Mouse (Mus musculus): ENCODE measurements around the gene E130114P18Rik. TPM values are rescaled to one million over a fixed set of nuclear protein-coding genes. Genes with fewer than 3 reads are reported as not detected.

Gene E130114P18Rik
- 1 to 10 TPM; 5.0 to 5.9 TPM for total RNA-seq (2021)

DNA sequence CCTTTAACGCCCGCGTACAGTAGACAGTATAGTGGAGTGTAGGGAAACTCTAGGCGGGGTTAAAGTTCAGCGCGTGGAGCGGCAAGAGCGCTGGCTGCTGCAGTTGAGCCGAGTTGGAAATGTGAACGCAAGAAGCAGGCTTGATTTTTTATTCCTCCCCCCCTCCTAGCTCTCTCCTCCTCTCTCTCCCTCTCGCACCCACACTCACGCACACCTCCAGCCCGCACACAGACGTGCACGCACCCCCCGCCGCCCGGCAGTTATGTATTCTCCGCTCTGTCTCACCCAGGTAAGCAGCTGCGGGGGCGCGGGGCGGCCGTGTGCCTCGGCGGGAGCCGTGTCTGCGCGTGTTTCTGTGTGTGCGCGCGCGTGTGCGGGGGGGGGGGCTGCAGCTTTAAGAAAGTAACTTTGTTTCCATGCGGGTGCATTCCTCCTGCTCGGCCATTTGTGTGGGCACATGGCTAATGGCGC lies at the start of gene E130114P18Rik:
Gene E130114P18Rik, minus strand, starts transcription at position 373 of the 471 bp plus-strand sequence.
- DNase-seq (ENCODE audit: low spot score in 2 of 2), result peak; percentile 46 to 53
- intact Hi-C loops (cut with DNase I), result loop anchor here (5.0 to 10.0 kb wide), 2 partner anchors 193 to 545 kb away; no protein-coding TSS in a partner anchor

DNA sequence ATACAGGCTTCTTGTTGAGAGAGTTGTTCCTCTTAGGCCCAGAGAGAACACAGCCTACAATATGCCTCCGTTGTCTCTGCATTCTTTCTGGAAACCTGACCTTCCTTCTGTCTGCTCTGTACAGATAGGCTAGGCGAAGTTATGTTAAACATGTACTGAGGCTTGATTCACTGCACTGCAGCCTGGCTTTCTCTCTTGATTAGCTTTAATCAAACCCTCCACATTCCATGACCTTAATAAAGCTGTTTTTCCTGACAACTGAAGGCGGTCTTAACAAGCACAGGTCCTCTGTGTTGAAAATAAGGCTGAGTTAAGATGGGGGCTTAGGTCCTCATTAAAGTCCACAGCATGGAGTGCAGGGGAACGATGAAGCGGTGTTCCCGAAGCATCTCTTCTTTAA lies 49.2 kb upstream of the E130114P18Rik start:
- intact Hi-C loops (cut with DNase I), result no loop called here
- DNase-seq (ENCODE audit: low spot score in 2 of 2), result no peak

DNA sequence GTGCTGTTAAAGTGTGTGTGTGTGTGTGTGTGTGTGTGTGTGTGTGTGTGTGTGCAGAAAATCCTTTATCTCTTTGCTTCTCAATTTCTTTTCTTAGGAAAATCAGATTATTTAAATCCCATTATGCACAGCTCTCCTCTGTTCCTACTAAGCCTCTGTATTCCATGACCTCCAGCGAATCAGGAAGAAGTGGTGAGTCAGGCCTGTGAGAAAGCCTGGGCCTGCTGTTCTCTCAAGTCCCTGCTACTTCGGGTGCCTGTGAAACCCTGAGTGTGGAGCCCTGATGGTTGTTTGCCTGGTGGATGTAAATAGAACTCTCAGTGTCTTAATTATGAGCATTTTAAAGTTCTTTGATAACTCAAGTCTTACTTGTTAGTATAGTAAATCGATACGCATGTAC lies 48.0 kb upstream of the E130114P18Rik start:
- no peak for DNase-seq (ENCODE audit: low spot score in 2 of 2)
- intact Hi-C loops (cut with DNase I), result no loop called here

GRCm38 (mm10) chr4:97825432-97825831 lies 47.6 kb upstream of the E130114P18Rik start:
- intact Hi-C loops (cut with DNase I), result no loop called here
- DNase-seq (ENCODE audit: low spot score in 2 of 2), result no peak

DNA sequence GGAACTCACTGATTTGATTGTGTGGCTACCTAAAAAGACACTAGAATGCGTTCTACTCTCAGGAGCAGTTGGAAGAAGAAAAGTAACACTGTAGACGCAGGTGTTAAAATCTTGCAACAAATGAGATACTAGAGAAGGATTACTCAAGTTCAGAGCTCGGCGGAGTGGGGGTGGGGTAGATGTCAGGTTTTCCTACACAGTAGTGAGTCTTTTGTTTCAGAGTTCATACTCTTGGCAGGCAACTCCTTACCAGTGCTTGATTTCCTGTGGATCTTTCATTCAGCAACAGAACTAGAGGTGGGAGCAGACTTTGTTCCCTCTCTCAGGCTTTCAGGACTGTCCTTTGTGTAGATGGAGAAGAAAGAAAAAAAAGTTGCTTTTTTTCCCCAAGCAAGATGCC lies 46.6 kb upstream of the E130114P18Rik start:
- DNase-seq (ENCODE audit: low spot score in 2 of 2), result no peak
- intact Hi-C loops (cut with DNase I), result no loop called here

- DNase-seq (ENCODE audit: low spot score in 2 of 2), result no peak
- intact Hi-C loops (cut with DNase I), result no loop called here
Observed at GRCm38 (mm10) chr4:97823512-97823911, 45.6 kb upstream of the E130114P18Rik start.

GRCm38 (mm10) chr4:97821556-97822251 lies 43.8 kb upstream of the E130114P18Rik start:
- no peak for DNase-seq (ENCODE audit: low spot score in 2 of 2)
- intact Hi-C loops (cut with DNase I), result no loop called here

GRCm38 (mm10) chr4:97820474-97821259 lies 42.8 kb upstream of the E130114P18Rik start:
- DNase-seq (ENCODE audit: low spot score in 2 of 2), result no peak
- intact Hi-C loops (cut with DNase I), result no loop called here

GRCm38 (mm10) chr4:97819101-97819500 lies 41.2 kb upstream of the E130114P18Rik start:
- no peak for DNase-seq (ENCODE audit: low spot score in 2 of 2)
- intact Hi-C loops (cut with DNase I), result no loop called here

DNA sequence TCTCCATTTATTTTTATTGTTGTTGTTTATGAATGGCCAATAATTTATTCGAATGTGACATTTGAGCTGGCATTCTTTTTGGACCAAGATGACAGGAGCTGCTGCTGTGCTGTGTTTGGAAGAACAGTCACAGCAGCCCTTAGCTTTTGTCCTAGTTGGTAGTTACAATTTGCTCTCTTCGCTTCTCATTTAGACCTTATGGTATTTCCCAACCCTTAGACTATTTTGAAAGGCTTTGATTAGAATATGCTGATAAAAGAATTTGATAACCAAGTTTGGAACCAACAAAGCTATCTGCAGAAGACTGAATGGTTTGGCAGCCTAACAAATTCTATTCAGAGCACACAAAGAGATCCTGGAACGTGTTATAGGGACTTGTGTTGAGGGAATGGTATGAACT lies 40.6 kb upstream of the E130114P18Rik start:
- intact Hi-C loops (cut with DNase I), result no loop called here
- DNase-seq (ENCODE audit: low spot score in 2 of 2), result no peak

DNA sequence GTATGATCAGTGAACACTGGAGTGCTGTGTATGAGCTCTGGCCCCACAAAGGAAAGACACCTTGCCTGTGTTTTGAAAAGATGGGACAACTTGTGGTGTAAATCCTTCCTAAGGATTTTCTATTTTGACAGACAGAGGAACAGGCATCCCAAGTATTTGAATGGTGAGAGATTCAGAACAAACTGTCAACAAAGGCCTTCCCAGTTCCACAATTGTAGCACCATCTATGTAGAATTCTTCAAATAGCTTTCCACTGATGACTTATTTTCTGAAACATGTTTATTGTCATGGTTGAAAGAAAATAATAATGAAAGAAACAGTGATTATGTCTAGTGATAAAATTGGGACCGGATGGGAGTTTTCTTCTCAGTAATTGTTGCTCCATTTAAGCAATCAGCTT lies 39.9 kb upstream of the E130114P18Rik start:
- intact Hi-C loops (cut with DNase I), result no loop called here
- no peak for DNase-seq (ENCODE audit: low spot score in 2 of 2)

GRCm38 (mm10) chr4:97816753-97817152 lies 38.9 kb upstream of the E130114P18Rik start:
- intact Hi-C loops (cut with DNase I), result no loop called here
- no peak for DNase-seq (ENCODE audit: low spot score in 2 of 2)

- intact Hi-C loops (cut with DNase I), result no loop called here
Observed at GRCm38 (mm10) chr4:97816001-97816400, 38.1 kb upstream of the E130114P18Rik start.

GRCm38 (mm10) chr4:97814515-97814914 lies 36.6 kb upstream of the E130114P18Rik start:
- DNase-seq (ENCODE audit: low spot score in 2 of 2), result no peak
- intact Hi-C loops (cut with DNase I), result no loop called here

More at GRCm38 (mm10) chr4:97816001-97816400, 38.1 kb upstream of the E130114P18Rik start:
- DNase-seq (ENCODE audit: low spot score in 2 of 2), result no peak

GRCm38 (mm10) chr4:97813996-97814395 lies 36.1 kb upstream of the E130114P18Rik start:
- no peak for DNase-seq (ENCODE audit: low spot score in 2 of 2)
- intact Hi-C loops (cut with DNase I), result no loop called here

DNA sequence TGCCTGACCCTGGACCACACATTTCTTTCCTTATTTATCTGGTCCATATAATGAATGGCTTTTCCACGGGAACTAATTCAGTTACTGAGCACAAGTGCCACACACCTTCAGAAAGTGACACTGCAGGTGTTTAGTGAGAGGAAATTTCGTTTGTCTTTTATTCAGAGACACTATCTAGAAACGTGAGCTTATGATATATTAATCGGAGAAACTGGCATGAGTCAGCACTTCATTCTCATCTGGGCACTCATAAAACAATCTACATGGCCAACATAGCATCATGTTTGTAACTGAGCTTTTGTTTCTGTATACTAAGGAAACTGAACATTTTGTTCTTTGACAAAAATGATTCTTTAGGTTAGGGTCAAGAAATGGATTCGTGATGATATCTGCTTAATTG lies 35.2 kb upstream of the E130114P18Rik start:
- intact Hi-C loops (cut with DNase I), result no loop called here
- DNase-seq (ENCODE audit: low spot score in 2 of 2), result no peak

DNA sequence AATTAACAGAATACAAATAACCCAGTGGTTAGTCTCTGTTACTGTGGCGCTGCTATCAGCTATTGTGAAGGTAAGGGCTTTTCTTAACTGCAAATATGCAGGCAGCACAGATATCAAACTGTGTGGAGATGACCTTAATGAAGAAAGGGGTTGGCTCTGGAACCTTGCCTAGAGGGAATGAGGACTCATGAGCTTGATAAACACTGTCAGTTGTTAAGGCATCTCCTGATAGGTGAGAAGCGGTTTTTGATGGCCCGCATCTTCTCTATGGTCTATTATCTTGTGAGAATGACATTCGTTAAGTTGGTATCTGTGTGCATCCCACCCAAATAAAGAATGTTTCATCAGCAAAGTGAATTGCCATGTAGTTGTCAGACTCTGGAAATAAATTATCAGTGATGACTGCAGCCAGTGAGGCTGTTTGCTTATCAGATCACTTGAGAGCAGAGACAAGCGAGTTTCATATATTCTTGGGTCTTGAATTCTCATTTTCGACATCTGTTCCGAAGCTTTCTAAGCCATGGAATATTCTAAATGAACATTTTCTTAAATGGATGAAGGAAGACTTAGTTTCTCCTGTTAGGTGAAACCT lies 32.6 kb upstream of the E130114P18Rik start:
- intact Hi-C loops (cut with DNase I), result no loop called here

GRCm38 (mm10) chr4:97809582-97810295 lies 31.9 kb upstream of the E130114P18Rik start:
- intact Hi-C loops (cut with DNase I), result no loop called here
- DNase-seq (ENCODE audit: low spot score in 2 of 2), result no peak

More for the DNA sequence above, 32.6 kb upstream of the E130114P18Rik start:
- no peak for DNase-seq (ENCODE audit: low spot score in 2 of 2)

DNA sequence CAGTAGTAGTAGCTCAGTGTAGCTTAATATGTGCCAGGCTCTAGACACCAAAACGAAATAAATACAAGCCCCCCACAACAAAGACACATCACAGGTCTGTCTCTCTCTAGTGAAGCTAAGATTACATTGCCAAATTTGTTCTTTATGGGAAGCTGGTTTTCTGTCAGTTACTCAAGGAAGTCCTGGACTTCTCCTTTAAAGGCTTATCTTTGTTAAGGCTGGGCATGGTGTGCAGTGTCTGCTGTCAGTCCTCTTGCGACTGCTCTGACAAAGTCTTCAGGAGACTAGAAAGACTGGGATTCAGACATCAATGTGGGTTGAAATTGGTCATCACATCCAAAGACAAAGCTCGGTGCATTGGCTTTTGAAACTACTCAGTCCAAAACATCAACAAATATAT lies 31.0 kb upstream of the E130114P18Rik start:
- DNase-seq (ENCODE audit: low spot score in 2 of 2), result no peak
- intact Hi-C loops (cut with DNase I), result no loop called here

GRCm38 (mm10) chr4:97806924-97807323 lies 29.0 kb upstream of the E130114P18Rik start:
- intact Hi-C loops (cut with DNase I), result no loop called here

More at GRCm38 (mm10) chr4:97806924-97807323, 29.0 kb upstream of the E130114P18Rik start:
- no peak for DNase-seq (ENCODE audit: low spot score in 2 of 2)

All from left cerebral cortex, postnatal 36 days (tissue).